Mouse (Mus musculus) Patski (cell line): ENCODE measurements around the gene Vmn1r1. TPM values are rescaled to one million over a fixed set of nuclear protein-coding genes. Genes with fewer than 3 reads are reported as not detected.

Experiments
- ATAC-seq: fragments of 100-300 bp; one replicate; pipeline ENCODE4 v1.8.0; 2021
- CTCF ChIA-PET: fragments of 350-600 bp; sonication (Branson Sonifier 250); formaldehyde crosslinking; loops from one replicate; lab custom pipeline; 2022; ENCODE audit warnings: inconsistent platforms; lab: Charles Lee
- POLR2A ChIA-PET: fragments of 350-600 bp; sonication (Branson Sonifier 250); formaldehyde crosslinking; loops from one replicate; lab custom pipeline; 2022; ENCODE audit warnings: antibody characterized with exemption, inconsistent platforms; lab: Charles Lee
- DNase-seq: peaks from one replicate; pipeline ENCODE4 v3.0.0-alpha.2; 2011; ENCODE audit warnings: low read depth, low spot score
- H3K27me3 ChIP-seq: fragments of 371-371 bp; one replicate; pipeline ENCODE4 v1.5.1; 2021
- CTCF ChIP-seq: fragments of 100-300 bp; IDR thresholded peaks from one replicate; pipeline ENCODE4 v1.5.1; 2021
- in situ Hi-C: fragments of 300-500 bp; cut with MboI; formaldehyde crosslinking; loops from 3 replicates; pipeline ENCODE4 v1.11.1; 2018; ENCODE audit warnings: low pct_unique_long_range_greater_than_20kb, mixed read lengths
- polyA plus RNA-seq: library from polyadenylated mRNA; unstranded; gene quantifications from one replicate; pipeline ENCODE4 v1.2.3, GENCODE M21; 2021

The Vmn1r1 gene
- polyA plus RNA-seq, 1 experiment from 2014 or later: not detected

DNA sequence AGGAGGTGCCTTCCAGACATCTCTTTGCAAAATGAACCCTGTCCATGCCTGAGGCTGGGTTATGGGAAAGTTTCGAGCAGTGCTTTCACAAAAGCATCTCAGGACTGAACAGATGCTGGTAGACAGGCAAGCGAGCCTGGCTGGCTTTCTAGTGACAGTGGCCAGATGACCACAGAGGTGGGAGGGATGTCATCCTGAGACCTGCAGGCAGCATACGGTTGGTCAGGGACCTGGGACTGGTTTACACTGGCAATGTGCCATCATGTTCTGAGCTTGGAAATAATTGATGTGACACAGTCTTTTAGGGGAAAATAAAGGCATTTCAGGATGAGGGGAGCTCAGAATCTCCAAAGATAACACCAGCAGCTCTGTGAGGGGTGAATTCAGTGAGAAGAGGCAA, 59.3 kb downstream of the Vmn1r1 start:
- ChIA-PET CTCF (no interaction called here), POLR2A (no interaction called here)
- in situ Hi-C loops: no loop called here
- no peak for TF ChIP-seq CTCF
- ATAC-seq (no peak), DNase-seq (no peak)
- H3K27me3 ChIP-seq: no peaks in the 10 kb centered on the region

Other genes starting within 250 kb of the Vmn1r1 start
- gene Enah, start 144.5 kb downstream of the Vmn1r1 start, polyA plus RNA-seq: 167 TPM
- 81.7 TPM for gene Srp9, start 39.7 kb downstream of the Vmn1r1 start, polyA plus RNA-seq
- 250 TPM for gene Degs1, start 118.3 kb upstream of the Vmn1r1 start, polyA plus RNA-seq
- gene Fbxo28, start 177.1 kb upstream of the Vmn1r1 start, polyA plus RNA-seq: 34.7 TPM
- gene Trp53bp2, start 244.7 kb upstream of the Vmn1r1 start, polyA plus RNA-seq: 35.4 TPM